Comparison of ENCODE assay signal across 12 mouse cellular contexts in the genomic region with DNA sequence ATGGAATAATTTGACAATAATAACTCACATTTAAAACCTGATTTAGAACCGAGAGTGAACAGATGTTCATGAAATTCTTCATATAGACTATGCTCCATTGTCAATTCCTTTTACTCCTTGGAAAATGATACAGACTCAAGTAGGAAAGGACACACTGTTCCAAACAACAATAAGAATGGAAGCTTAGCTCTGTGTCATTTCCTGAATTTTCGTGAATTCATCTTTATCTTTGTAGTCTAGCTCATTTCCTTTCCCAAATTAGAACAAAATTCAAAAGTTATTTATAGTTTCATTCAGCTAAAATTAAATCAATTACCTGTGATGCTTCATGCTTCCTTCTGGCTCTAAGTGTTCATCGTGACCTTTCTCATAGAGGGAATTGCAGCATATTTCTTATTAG.
"Had no signal": no experiment of that assay in that cellular context is flagged by ENCODE, and none has a peak within 500 bp of the region (broad histone marks: within the 10 kb centered on the region; RNA-seq: fewer than 3 reads in every experiment).

No protein-coding gene starts in this region.

- DNase-seq: kidney, adult 11 months; layer of hippocampus, postnatal 36 days; liver, embryonic 13.5 days; lung, embryonic 14.5 days; lung, postnatal 10 days; lung, postnatal 4 days; midbrain, embryonic 14.5 days; thymus, adult 18-20 months; thymus, postnatal 36 days had no signal

- H3K9me3 ChIP-seq: intestine, embryonic 15.5 days; liver, embryonic 13.5 days had no signal

- H3K36me3 ChIP-seq: intestine, embryonic 15.5 days; liver, embryonic 13.5 days had no signal

- H3K27me3 ChIP-seq: intestine, embryonic 15.5 days; liver, embryonic 13.5 days had no signal

- H3K4me3 ChIP-seq: intestine, embryonic 15.5 days; left cerebral cortex, adult 2 months; liver, embryonic 13.5 days had no signal

- H3K4me2 ChIP-seq: intestine, embryonic 15.5 days; liver, embryonic 13.5 days; lung, embryonic 14.5 days; midbrain, embryonic 11.5 days had no signal

- ATAC-seq: intestine, embryonic 15.5 days had no signal

- H3K27ac ChIP-seq: intestine, embryonic 15.5 days; left cerebral cortex, adult 2 months; liver, embryonic 13.5 days had no signal

- H3K9ac ChIP-seq: intestine, embryonic 15.5 days; liver, embryonic 13.5 days; lung, embryonic 14.5 days had no signal

- H3K4me1 ChIP-seq: intestine, embryonic 15.5 days; liver, embryonic 13.5 days had no signal
